Mouse (Mus musculus) cerebellum, postnatal 4 days (tissue): Measurements from ENCODE around the gene Foxg1.

Experiments
- DNase-seq, 2 experiments: peaks; one replicate each; pipeline ENCODE4 v3.0.0; 2022; ENCODE audit warnings: low spot score in 2 of 2, mixed read lengths in 1 of 2

Gene Foxg1

DNA sequence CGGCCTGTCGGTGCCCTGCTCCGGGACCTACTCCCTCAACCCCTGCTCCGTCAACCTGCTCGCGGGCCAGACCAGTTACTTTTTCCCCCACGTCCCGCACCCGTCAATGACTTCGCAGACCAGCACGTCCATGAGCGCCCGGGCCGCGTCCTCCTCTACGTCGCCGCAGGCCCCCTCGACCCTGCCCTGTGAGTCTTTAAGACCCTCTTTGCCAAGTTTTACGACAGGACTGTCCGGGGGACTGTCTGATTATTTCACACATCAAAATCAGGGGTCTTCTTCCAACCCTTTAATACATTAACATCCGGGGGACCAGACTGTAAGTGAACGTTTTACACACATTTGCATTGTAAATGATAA, 3.2 kb downstream of the Foxg1 start:
- DNase-seq = no peak

DNA sequence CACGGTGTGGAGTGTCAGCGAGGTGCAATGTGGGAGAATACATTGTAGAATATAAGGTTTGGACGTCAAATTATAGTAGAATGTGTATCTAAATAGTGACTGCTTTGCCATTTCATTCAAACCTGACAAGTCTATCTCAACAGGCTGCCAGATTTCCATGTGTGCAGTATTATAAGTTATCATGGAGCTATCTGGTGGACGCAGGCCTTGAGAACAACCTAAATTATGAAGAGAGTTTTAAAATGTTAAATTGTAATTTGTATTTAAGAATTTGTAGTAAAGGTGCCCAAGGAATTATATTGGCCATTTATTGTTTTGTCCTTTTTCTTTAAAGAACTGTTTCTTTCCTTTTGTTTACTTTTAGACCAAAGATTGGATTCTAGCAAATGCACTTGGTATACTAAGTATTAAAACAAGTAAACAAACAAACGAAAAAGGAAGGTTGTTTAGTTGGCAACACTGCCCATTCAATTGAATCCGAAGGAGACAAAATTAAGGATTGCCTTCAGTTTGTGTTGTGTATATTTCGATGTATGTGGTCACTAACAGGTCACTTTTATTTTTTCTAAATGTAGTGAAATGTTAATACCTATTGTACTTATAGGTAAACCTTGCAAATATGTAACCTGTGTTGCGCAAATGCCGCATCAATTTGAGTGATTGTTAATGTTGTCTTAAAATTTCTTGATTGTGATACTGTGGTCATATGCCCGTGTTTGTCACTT, 3.8 kb downstream of the Foxg1 start:
- no peak for DNase-seq

DNA sequence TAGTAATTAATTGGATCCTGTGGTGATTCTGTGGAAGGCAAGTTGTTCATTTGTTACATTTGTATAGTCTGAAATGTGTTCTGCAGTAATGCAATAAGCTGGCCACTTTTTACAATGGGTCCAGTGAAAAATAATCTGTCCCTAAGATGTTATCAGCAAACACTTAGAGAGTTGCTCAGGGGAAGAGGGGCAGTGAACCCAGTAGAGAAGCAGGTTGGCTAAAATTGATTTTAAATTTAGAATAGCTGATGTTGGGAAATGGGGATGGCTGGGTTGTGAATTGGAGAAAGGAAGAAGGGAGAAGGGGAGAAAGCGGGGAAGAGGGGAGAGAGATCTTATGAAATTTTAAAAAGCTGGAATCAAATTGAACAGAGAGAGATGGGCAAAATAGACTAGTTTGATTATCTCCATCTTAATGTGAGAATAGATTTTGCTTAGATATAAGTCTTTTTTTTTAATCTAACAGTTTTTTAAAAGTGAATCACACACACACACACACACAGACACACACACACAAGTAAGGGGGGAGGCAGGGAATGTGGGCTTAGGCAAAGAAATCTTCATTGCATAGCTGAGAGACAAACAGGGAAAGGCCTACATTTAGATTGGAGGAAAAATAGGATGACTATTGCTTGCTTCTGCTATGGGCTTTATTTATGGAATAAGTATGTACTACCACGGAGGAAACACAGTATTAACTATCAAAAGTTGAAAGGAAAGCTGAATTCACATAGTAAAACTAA, 5.6 kb downstream of the Foxg1 start:
- no peak for DNase-seq

DNA sequence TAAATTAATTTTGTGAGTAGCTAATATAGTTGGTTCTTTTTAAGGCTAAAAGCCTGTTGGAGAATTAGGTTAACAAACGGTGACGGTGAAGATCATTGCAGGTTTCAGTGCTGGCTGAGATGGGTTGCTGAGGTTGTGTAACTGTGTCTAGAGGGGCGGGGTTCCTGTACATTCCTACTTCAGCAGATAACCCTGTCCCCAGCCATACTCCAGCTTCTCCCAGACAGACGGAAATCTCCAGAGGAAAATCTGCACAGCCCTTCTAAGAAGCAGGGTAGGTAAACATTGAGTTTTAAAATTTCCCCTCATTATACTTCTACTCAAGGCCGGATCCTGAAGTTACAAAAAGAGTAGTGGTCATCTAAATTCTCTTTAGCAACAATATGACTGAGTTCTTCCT, 7.2 kb downstream of the Foxg1 start:
- no peak for DNase-seq

DNA sequence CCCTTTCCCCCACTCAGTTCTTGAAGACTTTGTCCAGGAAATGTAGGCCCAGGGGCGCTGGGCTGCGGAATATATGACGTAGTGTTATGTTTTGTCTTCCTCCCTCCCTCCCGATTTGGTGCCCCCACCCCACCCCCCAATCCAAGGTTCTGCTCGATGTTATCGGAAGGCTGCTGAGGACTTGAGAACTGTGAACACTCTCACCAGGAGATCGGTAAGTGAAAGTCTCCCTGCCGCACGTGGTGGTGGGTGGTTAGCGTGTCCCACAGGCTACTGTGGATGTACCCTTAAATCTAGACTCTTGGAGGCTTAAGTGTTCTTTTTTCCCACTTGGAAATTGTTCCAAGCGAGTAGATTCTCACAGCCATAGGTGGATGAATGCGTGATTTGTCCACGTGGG, 7.8 kb downstream of the Foxg1 start:
- no peak for DNase-seq

DNA sequence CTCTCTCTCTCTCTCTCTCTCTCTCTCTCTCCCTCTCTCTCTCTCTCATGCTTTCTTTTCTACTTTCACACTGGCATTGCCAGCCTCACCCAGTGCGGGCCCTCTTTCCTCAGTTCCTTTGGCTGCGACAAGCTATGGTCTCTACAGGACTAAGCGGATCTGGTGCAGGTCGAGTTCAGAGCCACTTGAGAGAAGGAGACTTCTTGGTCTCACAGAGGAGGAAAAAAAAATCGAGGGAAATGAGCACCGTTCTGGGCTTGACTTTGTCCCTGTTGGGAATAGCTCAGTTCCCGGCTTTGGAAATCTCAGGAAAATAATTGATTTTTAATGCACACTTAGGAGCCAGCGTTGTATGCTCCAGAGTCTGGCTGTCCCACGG, 8.5 kb downstream of the Foxg1 start:
- DNase-seq = no peak

DNA sequence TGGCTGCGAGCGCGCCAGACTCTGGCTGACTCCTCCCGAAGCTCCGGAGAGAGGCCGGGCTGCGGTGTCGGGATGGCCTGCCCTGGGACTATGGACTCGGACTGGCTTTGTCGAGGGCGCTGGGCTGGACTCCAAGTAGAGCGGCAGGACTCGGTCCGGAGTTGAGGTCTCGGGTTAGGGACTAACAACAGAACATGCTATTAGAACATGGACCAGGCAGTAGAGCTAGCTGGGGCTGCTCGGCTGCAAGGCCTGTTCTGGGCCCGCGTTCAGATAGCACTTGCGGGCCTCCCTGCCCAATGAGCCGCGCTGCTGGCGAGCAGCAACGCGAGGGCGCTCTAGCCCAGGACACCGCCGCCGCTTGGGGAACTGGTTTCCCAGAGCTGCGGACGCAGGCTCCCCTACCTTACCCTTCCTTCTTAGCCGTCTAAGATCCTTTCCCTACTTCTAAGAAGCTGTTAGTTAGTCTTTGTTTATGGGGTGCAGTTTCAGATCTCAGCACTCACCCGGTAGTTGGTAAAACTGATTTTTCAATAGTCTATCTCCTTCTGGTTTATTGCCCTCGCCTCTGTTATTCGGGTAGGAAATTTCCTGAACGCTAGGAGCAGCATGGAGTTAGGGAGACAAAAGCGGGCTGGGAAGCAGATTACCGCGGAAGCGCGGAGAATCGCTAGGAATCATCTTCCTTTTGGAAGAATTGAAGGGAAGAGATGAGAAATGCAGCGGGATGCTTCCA, 9.0 kb downstream of the Foxg1 start:
- DNase-seq = peak in 1 of 2 experiments; percentile 72

DNA sequence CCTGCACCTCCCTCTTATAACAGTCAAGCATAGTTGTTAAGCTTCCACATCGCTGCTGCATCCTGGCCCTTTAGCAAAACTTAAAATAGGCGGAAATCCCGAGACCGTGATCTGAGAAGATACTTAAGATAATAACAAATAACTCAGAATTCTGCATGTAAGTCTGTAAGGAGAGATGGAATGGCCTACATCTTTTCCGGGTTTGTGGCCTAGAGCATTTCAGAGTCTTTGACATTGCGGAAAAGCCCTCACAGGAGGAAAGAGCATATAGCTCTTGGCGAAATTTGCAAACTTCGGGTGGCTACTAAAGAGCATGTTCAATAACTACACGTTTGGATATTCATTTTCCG, 9.6 kb downstream of the Foxg1 start:
- no peak for DNase-seq

DNA sequence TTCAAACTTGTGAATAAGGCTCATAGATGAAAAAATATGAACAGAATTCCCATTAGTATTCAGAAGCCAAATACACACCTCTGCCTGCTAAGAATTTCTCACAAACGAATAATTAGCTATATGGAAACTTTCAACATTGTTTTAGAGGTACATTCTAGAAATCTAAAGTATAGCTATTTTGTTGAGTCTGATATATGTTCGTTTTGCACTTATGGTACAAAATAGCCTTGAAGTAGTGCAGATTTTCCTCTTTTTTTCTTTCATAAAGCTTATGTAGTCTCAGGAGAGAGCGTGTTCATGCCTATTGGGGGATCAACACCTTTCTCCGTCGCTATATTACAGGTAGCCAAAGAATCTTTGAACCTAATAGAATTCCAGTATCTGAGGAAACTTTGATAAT, 10.4 kb downstream of the Foxg1 start:
- no peak for DNase-seq

DNA sequence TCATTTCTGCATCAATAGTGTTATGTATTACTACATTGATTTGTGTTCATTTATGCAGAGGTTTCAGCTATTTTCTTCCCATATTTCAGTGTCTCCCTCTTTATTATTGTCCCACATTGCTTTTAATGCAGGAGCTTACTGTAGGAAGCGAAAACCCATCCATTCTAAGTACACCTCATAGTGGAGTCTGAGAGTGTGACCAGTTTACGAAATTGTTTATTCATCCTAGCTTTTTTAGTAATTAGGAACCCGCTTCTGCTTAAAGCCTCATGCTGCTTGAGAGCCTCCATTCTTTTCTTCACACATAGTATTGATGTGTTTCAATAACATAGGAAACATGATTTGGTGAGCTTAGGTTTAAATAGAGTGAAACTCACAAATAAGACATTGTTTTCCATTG, 11.2 kb downstream of the Foxg1 start:
- DNase-seq = no peak

DNA sequence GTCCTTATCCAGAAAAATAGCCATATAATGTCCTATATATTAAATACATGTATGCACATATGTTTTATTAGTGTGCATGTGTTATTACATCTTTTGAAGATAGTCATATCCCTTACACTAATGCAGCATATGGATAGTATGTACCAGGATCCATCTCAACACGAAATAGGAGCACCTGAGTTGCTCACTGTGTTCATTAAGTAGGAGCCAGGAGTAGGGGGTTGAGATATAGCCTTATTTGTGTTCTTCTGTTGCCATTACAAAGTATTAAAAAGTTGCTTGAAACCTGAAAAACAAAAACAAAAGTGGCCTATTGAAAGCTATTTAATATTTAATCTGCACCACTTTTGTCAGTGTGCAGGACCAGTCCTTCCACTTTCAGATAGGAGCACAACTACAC, 11.7 kb downstream of the Foxg1 start:
- no peak for DNase-seq

DNA sequence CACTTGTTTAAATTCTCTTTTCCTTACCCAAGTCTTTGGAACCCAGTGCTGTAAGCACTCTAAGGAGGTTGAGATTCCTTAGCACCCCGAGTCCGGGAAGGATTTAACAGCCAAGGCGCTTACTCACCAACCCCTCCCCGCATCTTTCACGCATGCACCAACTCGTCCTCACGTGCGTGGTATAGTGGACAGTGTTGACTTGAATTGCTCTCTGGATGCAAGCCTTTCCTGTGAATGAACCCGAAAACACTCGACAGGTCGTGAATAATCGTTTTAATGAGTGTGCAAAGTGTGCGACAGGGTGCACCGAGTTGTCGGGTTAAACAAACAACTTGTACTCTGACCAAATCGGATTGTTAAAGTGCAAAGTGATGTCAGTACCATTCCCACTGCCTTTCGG, 12.4 kb downstream of the Foxg1 start:
- DNase-seq = no peak

DNA sequence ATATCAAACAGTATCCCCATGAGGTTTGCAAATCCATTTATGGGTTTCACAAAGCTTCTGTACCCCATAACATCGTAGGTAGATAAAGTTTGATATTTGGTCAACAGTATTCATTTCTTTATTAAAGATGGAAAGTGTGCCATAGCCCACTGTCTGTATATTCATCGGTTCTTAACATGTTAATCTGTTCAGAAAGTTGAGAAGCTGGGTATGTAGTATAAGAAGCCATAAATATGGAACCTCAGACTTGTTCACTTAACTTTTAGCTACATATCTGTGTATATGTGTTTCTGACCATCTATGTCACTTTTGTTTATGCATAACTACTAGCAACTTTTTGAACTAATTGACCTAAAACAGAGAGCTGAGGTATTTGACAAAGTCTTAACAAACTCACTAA, 13.5 kb downstream of the Foxg1 start:
- no peak for DNase-seq

DNA sequence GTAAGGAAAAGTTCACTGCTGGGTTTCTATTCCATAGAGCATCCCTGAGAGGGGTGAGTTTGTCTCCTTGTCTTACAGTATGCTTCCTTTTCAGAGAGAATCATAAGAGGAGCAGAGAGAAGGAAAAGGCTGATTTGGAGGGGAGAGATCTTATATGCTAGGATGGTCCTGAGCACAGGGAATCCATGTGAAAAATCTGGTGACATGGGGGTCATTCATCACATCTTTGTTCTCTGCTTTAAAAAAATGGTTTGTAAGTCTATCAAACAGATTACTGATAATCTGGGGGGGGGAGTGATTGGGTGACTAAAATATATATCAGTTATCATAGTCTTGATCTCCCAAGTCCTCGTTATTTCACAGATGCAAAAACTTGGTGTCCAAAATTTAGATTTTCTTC, 14.3 kb downstream of the Foxg1 start:
- DNase-seq = no peak

DNA sequence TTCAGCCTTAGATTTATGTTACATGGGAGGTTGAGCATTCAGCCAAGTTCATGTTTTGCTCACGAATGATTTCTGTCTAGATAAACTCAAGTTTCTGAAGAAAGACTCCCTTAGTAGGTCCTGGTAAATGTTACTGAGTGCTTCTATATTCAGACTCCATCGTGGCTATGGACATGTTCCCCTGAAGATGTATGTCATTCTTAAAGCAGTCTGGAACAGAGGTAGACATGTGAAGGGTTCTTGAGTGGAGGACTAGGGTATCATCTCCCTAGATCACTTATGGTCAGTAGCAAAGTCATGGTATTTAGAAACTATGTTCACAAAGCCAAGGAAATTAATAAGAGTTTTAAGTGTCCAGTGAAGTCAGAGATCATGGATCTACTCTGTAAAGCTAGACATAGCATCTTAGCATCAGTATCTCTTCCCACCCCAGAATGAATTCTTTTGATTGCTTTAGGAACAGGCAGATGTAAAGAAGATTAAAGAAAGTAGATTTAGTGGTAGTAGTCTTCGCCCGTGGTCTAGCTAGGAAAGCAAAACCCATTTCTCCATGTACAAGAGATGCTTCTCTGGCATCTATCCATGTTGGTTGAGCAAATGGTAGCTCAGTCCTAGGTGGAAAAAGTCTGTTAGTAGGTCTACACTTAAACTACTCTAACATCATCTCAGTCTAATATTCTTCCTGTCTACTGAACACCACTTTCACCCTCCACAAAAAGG, 15.1 kb downstream of the Foxg1 start:
- DNase-seq = no peak

DNA sequence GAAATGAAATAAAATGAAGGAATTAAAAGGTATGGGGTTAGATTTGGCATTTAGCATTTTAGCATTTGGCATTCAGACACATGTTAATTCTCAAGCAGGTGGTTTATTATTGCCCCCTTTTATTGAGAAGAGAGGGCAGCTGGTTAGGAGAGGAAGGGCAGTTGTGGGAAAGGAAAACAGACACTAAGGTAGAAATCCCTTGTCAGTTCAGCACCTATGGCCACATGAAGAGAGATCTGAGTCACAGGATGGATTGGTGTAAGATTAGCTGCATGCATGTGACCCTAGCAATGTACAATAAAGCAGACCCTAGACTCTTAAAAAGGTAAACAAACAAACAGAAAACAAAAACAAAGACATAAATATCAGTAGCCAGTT, 15.7 kb downstream of the Foxg1 start:
- DNase-seq = no peak

DNA sequence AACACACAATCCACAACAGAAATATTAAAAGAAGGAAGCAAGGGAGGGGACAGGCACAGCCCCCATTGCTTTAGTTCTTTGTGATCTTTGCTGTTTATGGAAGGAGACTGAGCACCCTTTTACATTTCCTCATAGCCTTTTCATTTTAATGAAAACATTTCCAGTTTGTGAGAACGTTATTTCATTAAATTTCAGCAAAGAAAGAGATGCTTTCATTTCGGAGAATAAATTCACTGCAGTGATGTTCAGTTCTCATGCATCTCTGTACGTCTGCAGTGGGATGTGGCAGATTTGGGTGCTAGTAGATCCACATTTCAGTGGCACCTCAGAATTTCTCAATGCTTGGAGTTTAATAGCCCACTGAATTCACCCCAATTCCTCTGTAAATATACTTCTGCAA, 16.2 kb downstream of the Foxg1 start:
- DNase-seq = no peak

DNA sequence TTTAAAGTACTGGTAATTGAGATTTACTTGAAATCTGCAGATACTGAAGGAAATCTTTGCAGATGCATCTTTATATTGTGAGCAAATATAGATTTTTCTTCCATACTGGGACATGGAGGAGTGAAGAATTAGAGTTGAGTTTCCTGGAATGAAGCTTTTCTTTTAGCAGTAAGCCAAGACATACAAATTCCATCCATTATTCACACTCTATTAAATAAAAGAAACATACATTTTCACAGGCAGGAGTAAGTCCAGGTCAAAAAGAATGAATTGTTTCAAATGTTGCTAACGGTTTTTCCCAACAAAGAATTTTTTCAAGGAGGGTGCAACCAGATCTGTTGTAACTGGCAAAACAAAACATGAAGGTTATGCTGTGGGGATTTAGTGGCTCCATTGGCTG, 17.2 kb downstream of the Foxg1 start:
- no peak for DNase-seq

DNA sequence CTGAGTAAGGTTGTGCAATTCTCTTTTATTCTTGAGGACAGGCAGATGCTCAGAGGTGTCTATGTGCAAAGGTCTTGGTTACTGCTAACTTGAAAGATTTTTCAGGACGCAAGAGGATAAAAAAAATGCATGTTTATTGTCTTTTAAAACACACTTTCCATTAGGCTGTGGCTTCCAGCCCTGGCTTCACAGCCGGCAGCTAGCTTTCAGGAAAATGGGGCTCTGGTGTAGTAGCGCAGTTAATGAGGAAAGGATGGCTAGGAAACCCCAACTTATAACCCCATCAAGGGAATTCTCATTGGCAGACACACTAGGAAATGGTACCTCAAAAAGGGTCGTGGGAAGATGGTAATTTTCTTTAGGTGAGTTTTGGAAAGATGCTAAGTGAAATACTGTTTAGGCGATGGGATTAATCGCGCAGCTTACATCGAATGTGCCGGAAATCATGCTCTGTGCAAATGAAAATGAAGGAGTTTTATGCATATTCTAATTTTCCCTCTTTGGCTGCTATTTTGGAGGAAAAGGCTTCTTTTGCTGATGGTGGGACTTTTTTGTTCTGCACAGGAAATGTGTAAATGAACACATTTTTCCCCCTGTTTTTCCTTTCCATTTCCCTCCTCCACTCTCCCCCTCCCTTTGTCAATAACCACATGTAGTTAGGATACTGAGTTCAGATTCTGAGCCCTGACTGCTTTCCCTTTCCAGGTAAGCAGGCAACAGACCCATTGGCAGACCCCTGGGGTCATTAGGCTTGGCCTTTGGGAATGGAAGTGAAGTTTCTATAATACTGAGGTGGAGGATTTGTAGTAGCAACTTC, 17.8 kb downstream of the Foxg1 start:
- no peak for DNase-seq

DNA sequence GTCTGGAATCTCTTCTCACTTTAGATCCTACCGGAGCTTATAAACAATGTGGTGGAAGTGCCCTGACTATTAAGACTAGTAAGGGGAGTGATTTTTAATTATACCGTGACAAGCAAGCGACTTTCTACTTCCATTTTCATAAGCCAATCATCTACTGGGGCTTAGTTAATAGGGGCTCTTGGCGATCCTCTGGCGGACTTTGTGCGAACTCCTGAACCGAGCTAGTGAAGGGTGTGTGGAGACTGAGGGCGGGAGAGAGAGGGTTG, 18.3 kb downstream of the Foxg1 start:
- DNase-seq = no peak

DNA sequence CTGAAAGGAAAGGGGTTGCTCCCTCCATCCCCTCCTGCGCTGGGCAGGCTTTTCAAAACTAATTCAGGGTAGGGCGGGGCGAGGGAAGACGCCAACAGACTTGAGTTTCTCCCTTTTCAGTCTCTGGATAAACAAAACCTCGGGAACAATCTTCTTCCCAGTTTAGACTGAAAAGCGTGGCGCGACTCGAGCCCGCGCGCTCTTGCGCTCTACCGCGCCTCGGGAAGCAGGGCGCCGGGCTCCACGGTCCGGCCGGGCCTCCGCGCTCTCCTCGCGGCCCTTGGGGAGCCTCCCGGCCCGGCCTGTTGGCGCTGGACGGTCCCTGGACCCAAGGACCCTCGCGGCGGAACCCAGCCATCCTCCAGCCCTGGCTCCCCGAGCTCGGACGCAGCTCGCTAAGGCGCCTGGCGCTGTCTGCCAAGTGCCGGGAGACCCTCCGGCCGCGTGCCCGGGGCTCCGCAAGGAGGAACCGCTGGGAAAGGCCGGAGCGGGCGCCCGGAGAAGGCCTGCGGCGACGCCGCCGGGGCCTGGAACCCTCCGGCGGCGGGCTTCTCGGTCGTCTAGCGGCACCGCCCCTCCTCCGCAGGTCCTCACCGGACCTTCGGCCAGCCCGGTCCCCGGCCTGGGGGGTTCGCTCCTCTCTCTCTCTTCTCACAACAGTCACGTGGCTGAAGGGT, 18.8 kb downstream of the Foxg1 start:
- DNase-seq = no peak

DNA sequence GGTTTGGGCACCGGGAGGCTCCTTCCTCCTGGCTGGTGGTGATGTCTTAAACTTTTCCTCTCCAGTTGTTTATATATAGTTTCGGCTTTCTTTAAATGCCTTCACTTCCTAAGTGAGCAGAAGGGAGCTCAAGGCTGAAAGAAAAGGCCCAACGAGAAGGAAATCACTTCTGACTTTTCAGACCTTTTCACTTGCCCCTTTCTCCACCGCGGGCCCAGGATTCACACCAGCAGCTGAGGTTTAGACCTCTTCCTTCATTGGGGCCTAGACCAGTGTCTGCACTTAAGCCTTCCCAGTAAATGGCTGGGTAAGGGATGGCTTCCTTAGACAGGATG, 19.3 kb downstream of the Foxg1 start:
- no peak for DNase-seq
